Mouse (Mus musculus) CD8-positive naive resting alpha-beta T cell, adult 57 days (primary cell): ENCODE measurements around the gene Rnase12. TPM values are rescaled to one million over a fixed set of nuclear protein-coding genes. Genes with fewer than 3 reads are reported as not detected.

Experiments used
- total RNA-seq: library from RNA; stranded (reverse); gene quantifications from one replicate; pipeline ENCODE4 v1.2.4, GENCODE M21; 2023

Gene Rnase12
- not detected for total RNA-seq

DNA sequence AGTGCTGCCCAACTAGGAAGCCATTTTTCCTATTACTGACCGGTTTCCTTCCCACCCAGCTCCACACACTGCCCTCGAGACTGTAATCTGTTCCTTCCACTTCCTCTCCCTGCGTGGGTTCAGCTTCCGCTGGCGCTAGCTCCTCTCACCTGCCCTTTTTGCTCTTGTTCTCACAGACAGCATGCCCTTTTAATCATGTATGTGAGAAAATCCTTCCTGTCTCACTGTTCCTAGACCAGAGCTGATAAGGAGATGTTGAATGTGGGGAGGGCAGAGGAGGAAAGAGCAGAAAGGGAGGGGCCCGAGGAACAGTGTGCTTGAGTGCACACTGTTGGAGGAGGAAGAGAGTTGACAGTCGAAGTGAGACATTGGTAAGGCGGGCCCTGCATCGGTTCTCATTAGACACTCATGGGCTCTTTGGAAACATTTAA lies at the start of gene Rnase12:
TSS of gene Rnase12 (minus strand) at position 261 of the 431 bp plus-strand sequence.

DNA sequence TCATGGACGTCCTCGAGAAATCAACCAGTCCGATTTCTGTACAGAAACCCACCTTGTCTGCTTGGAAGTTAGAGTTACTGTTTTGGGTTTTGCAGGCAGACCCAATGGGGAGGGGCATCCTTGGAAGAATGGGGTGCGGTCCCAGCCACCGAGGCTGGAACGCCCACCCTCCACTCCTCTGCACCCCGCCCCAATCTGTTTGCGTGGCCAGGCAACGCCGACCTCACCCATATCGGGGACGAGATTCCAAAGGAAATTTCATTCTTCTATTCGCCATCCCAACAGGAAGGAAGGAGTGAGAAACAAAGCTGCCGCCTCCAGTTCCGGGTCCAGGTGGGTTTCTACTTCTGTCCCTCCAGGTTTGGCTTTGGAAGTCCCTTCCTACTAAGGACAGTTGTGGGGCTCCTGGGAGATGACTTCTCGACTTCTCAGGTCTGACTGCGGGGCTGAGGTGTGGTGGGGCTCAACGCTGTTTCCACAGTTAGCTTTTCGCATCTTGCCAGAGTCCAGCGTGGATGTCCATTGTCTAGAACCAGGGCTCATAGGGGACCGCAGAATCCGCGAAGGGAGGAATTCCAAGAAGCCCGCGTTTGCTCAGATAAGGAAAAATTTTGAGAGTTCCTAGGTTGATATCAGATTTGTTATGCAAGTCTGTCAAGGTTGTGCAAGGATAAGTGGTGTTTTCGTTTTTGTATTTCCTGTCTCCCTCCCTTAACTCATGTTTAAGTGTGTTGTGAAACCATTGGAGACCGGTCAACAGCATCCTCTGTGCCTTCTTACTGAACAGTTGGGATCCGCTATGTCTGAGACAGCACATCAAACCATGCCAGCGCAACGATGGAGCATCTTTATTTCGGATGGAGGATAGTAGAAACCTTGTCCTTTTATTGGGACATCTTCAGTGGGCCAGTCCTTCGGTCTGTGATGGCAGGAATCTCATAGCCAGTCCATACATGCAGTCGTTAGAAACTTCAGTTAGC lies 33.8 kb upstream of the Rnase12 start, which contains the start of the genes Rnase4 and Ang:
TSS of gene Rnase4 (plus strand) at position 157 of the 980 bp plus-strand sequence.
TSS of gene Ang (plus strand) at position 230 of the 980 bp plus-strand sequence.

DNA sequence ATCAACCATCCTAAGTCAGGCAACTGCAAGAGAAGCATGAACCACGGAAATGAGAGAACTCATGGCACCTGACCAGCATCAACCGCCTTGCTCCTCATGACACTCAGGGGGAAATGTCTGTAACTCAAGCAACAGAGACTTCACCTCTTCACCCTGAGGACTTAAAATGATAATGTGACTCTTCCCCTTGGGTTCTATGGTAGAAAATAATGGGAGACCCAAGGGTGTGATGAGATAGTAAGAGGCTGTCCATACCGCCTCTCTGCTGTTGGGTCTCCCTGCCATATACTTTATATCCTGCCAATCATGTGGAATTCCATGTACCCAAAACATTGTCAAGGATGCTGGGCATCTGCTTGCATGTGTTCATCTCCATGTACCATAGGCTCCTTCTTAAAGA lies 16.9 kb upstream of the Rnase12 start, which contains the start of gene Olfr750:
TSS of gene Olfr750 (minus strand) at position 101 of the 400 bp plus-strand sequence.

DNA sequence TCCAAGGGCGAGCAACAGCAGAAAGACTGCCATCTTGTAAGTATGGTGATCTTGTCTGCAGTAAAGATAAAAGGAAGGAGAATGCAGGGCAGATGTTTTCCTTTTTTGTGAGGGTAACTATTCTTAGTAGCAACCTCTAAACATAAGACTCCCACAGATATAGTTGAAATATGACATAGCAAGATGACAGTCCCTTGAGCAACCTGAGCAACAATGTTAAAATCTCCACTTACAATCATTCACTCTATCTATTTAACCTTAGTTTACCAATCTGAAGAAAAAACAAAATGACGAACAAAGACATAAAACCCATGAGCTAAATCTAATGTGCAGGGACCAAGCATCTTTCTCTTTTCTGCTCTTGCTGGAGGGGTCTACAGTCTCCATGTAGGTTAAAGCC lies 7.4 kb downstream of the Rnase12 start, which contains the start of gene Rnase11:
TSS of gene Rnase11 (minus strand) at position 101 of the 400 bp plus-strand sequence.

DNA sequence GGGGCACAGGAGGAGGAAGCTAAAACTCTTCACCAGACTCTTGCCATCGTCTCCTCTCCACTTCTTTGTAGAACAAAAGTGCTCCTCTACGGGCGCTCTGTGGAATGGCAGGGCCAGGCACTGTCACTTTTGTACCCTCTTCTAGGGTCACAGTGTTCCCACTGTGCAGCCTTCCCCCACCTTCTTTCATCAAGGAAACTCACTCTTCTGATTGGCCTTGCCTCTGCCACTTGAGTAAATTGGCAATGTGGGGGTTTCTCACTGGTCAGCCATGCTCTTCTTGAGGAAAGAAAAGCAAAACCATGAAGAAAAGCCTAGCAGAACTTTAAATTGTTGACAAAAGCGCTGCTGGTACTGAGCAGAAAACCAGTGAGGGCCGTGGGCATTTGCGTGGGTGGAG lies 15.7 kb downstream of the Rnase12 start, which contains the start of gene Rnase9:
TSS of gene Rnase9 (minus strand) at position 101 of the 400 bp plus-strand sequence.

DNA sequence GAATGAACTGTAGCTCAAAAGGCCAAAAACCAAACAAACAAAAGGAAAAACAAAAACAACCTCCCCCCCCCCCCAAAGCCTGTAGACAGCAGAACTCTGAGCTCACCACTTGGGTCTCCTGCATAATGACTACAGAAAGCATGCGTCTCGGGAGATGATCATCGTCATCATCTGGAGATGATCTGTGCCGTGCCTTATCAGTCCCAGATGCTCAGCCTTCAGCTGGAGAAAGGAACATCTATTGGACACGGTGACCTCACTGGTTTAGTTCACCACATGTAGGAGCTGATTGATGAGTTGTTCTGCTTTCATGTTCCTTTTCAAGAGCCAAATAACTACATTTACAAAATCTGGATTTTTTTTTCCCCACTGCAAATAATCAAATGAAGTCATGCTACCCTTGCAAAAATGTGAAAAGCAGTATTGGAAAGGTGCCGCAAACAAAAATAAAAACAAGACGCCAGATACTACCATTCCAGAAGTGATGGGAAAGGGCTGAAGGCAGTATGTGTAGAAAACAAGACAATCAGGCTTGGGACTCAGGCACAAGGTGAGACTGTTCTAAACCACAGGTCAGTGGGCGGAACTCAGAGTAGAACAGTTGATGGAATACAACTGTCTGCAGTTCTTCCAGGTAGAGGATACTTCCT lies 50.2 kb downstream of the Rnase12 start, which contains the start of gene Rnase10:
TSS of gene Rnase10 (plus strand) at position 600 of the 650 bp plus-strand sequence.

Other genes starting within 250 kb of the Rnase12 start
- gene Ccnb1ip1, start 249.9 kb downstream of the Rnase12 start, total RNA-seq = 2.4 TPM
- gene Parp2, start 249.8 kb downstream of the Rnase12 start, total RNA-seq = 59.4 TPM
- 29.3 TPM for gene Tep1, start 187.1 kb downstream of the Rnase12 start, total RNA-seq
- gene Klhl33, start 160.2 kb downstream of the Rnase12 start, total RNA-seq = not detected
- gene Osgep, start 132.8 kb downstream of the Rnase12 start, total RNA-seq = 35.4 TPM
- gene Apex1, start 132.7 kb downstream of the Rnase12 start, total RNA-seq = 43.6 TPM
- gene Pip4p1, start 126.8 kb downstream of the Rnase12 start, total RNA-seq = 86.2 TPM
- gene Pnp, start 126.6 kb downstream of the Rnase12 start, total RNA-seq = 32.1 TPM
- gene Gm49342, start 113.1 kb downstream of the Rnase12 start, total RNA-seq = 23.6 TPM
- gene Pnp2, start 101.7 kb downstream of the Rnase12 start, total RNA-seq = 0.58 TPM
- gene Rnase10, start 49.9 kb downstream of the Rnase12 start, total RNA-seq = not detected
- not detected for gene Rnase9, start 15.8 kb downstream of the Rnase12 start, total RNA-seq
- gene Rnase11, start 7.5 kb downstream of the Rnase12 start, total RNA-seq = not detected
- gene Olfr750, start 16.8 kb upstream of the Rnase12 start, total RNA-seq = not detected
- 0.37 TPM for gene Rnase4, start 33.4 kb upstream of the Rnase12 start, total RNA-seq
- 0.77 TPM for gene Ang, start 33.5 kb upstream of the Rnase12 start, total RNA-seq
- gene Eddm3b, start 56.8 kb upstream of the Rnase12 start, total RNA-seq = not detected
- gene Rnase6, start 66.2 kb upstream of the Rnase12 start, total RNA-seq = 10.3 TPM
- gene Rnase1, start 89.1 kb upstream of the Rnase12 start, total RNA-seq = 3.2 TPM
- not detected for gene Rnase2b, start 104.6 kb upstream of the Rnase12 start, total RNA-seq
- not detected for gene Ang2, start 141.5 kb upstream of the Rnase12 start, total RNA-seq
- not detected for gene Ear14, start 145.7 kb upstream of the Rnase12 start, total RNA-seq
- gene Rnase2a, start 198.5 kb upstream of the Rnase12 start, total RNA-seq = not detected